ENCODE assay signal across 7 mouse cellular contexts in the genomic region with DNA sequence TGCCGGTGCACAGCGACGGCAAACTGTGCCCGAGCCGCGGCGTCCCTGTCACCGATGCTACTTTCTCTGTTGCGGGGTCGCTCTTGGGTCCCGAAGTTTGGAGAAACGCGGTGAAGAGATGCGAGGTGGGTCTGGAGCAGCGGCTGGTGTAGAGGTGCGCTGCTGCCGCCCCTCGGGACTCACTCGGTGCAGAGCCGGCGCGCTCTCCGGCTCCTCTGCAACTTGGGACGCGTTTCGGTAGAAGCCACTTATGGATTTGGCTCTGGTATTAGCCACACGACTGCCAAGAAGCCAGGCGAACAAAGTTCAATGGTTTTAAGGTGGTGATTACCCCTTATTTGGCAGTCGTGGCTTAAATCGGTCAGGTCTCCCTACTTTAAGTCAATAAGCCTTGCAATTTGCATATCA. TPM values are rescaled to one million over a fixed set of nuclear protein-coding genes. Genes with fewer than 3 reads are reported as not detected.
A peak's percentile ranks its signal among the peaks of the same experiment; 100 is the strongest.
DNase-seq lines count a peak whose midpoint lies in the region; ATAC-seq and TF ChIP-seq lines count a peak whose summit lies in the region.

No protein-coding gene starts in this region.

- H3K36me3 ChIP-seq in forebrain, embryonic 12.5 days (replicated peaks), result no peaks in the 10 kb centered on the region
- no peaks in the 10 kb centered on the region for H3K36me3 ChIP-seq in intestine, postnatal 0 days (ENCODE audit: control insufficient read depth, insufficient read depth)
- H3K36me3 ChIP-seq in macrophage (ENCODE audit: inconsistent target), result no peaks in the 10 kb centered on the region
- no peaks in the 10 kb centered on the region for H3K36me3 ChIP-seq in stomach, embryonic 15.5 days

- peak overlapping the region; percentile 84 for H3K27ac ChIP-seq in forebrain, embryonic 12.5 days
- H3K27ac ChIP-seq in intestine, postnatal 0 days (ENCODE audit: low read depth, low read length), result peak overlapping the region; percentile 82
- H3K27ac ChIP-seq in macrophage, result no peak overlapping the region
- peak overlapping the region; percentile 86 for H3K27ac ChIP-seq in stomach, embryonic 15.5 days

- 0% methylated on average over 30 of the region's 30 CpGs for WGBS in forebrain, embryonic 12.5 days
- WGBS in intestine, postnatal 0 days, result under 1% methylated on average over 30 of the region's 30 CpGs
- WGBS in macrophage (ENCODE audit: missing documents), result 2% methylated on average over 30 of the region's 30 CpGs
- under 1% methylated on average over 30 of the region's 30 CpGs for WGBS in stomach, embryonic 15.5 days

- peak; percentile 54 for ATAC-seq in forebrain, embryonic 12.5 days (ENCODE audit: low FRiP score)
- ATAC-seq in intestine, postnatal 0 days, result peak; percentile 12
- ATAC-seq in stomach, embryonic 15.5 days (ENCODE audit: insufficient read depth, low FRiP score, low read depth), result peak; percentile 51

- H3K4me1 ChIP-seq in forebrain, embryonic 12.5 days, result peaks cover 7% of the 10 kb centered on the region; the same call in 1 of the 2 replicates
- 0 out of 2 replicates have a peak, but pooled peaks cover 3% of the 10 kb centered on the region for H3K4me1 ChIP-seq in intestine, postnatal 0 days (replicated peaks; ENCODE audit: control insufficient read depth, insufficient read depth, low read length)
- no peaks in the 10 kb centered on the region for H3K4me1 ChIP-seq in stomach, embryonic 15.5 days

- no peaks in the 10 kb centered on the region for H3K27me3 ChIP-seq in forebrain, embryonic 12.5 days
- H3K27me3 ChIP-seq in intestine, postnatal 0 days (replicated peaks; ENCODE audit: control insufficient read depth, insufficient read depth, low read length), result no peaks in the 10 kb centered on the region
- no peaks in the 10 kb centered on the region for H3K27me3 ChIP-seq in stomach, embryonic 15.5 days (replicated peaks)

- DNase-seq in right cerebral cortex, adult 18-20 months, result peak; percentile 39
- DNase-seq in right cerebral cortex, postnatal 4 days, result no peak
- DNase-seq in adipocyte (ENCODE audit: low spot score), result peak; percentile 72

- H3K4me2 ChIP-seq in forebrain, embryonic 12.5 days, result peak overlapping the region; percentile 73
- H3K4me2 ChIP-seq in intestine, postnatal 0 days (replicated peaks; ENCODE audit: low read depth), result peak overlapping the region; percentile 86
- H3K4me2 ChIP-seq in stomach, embryonic 15.5 days, result peak overlapping the region; percentile 70

- TF ChIP-seq CTCF in intestine, postnatal 0 days (IDR thresholded peaks at IDR 0.05; ENCODE audit: low read depth), result no peak

- no peaks in the 10 kb centered on the region for H3K9me3 ChIP-seq in forebrain, embryonic 12.5 days
- H3K9me3 ChIP-seq in intestine, postnatal 0 days (ENCODE audit: control insufficient read depth), result no peaks in the 10 kb centered on the region
- no peaks in the 10 kb centered on the region for H3K9me3 ChIP-seq in stomach, embryonic 15.5 days

- peak overlapping the region; percentile 82 for H3K9ac ChIP-seq in forebrain, embryonic 12.5 days
- H3K9ac ChIP-seq in intestine, postnatal 0 days (ENCODE audit: low read depth, low read length), result peak overlapping the region; percentile 64
- H3K9ac ChIP-seq in stomach, embryonic 15.5 days, result peak overlapping the region; percentile 85

- H3K4me3 ChIP-seq in forebrain, embryonic 12.5 days (replicated peaks), result peak overlapping the region; percentile 88
- peak overlapping the region; percentile 92 for H3K4me3 ChIP-seq in intestine, postnatal 0 days (ENCODE audit: low read depth, low read length)
- peak overlapping the region; percentile 44 for H3K4me3 ChIP-seq in macrophage (ENCODE audit: inconsistent target)
- H3K4me3 ChIP-seq in stomach, embryonic 15.5 days (replicated peaks), result peak overlapping the region; percentile 89

- peaks cover 49% of the 10 kb centered on the region for H3K79me2 ChIP-seq in macrophage (ENCODE audit: inconsistent target)

RNA-seq across cellular contexts. Expression of gene Stk38l, which starts 0.6 kb away (rescaled TPM):
- 17.6 TPM in 2 replicates for polyA plus RNA-seq in forebrain, embryonic 12.5 days (2016; fragmentation: Nextera tagmentation; extraction: Ambion mirVana)
- polyA plus RNA-seq in intestine, postnatal 0 days (2015; fragmentation: Nextera tagmentation; extraction: Ambion mirVana), result 11.6 and 13.4 TPM in 2 replicates
- total RNA-seq in macrophage (2018; cell fraction: chromatin; rRNA removed), result 10 to 100 TPM in 16 of 26 experiments, 1 to 10 TPM in 10; 5.4 to 26.2 (median 11.0) TPM
- total RNA-seq in macrophage (2018; cell fraction: cytosol; rRNA removed), result 1 to 10 TPM; 3.0 to 6.6 (median 3.9) TPM
- total RNA-seq in macrophage (2018; cell fraction: nucleus; rRNA removed), result 10 to 100 TPM in 9 of 26 experiments, 1 to 10 TPM in 17; 5.0 to 24.6 (median 9.2) TPM
- polyA plus RNA-seq in macrophage (2018), result 2.7 to 4.0 TPM (median 3.3 TPM) in 3 replicates
- polyA plus RNA-seq in stomach, embryonic 15.5 days (2015; fragmentation: Nextera tagmentation; extraction: Ambion mirVana), result 20.6 and 21.3 TPM in 2 replicates
